Mouse (Mus musculus) small intestine, adult 2 months (tissue): ENCODE measurements around the gene Olfr823.
"Not testable (repeated sequence)": the region's sequence is repeated elsewhere in the genome, so short reads cannot be mapped to it uniquely, and the experiment has no call there.

Source experiments
- CTCF ChIP-seq: fragments of 200-500 bp; IDR thresholded peaks from 2 replicates; pipeline ENCODE4 v1.5.1; 2012; ENCODE audit warnings: low read depth, mild to moderate bottlenecking, control low read depth, inconsistent platforms, low read length, moderate library complexity, mixed read lengths; ENCODE audit not compliant: insufficient replicate concordance, insufficient read length; ENCODE audit errors: extremely low read depth
- POLR2A ChIP-seq: fragments of 200-500 bp; IDR thresholded peaks from 2 replicates; pipeline ENCODE4 v1.6.1; 2012; ENCODE audit warnings: low read depth, mild to moderate bottlenecking, control low read depth, inconsistent platforms, low read length, moderate library complexity

GRCm38 (mm10) chr10:130129900-130130299 lies 14.7 kb upstream of the Olfr823 start, which contains the start of gene Olfr824:
- TF ChIP-seq POLR2A, CTCF: not testable (repeated sequence)
